Mouse (Mus musculus) small intestine, adult 2 months (tissue): ENCODE measurements around the gene Ppme1. TPM values are rescaled to one million over a fixed set of nuclear protein-coding genes. Genes with fewer than 3 reads are reported as not detected.

ENCODE experiments used
- H3K27ac ChIP-seq: fragments of 200-500 bp; 2 replicates; pipeline ENCODE4 v1.5.1; 2012; ENCODE audit warnings: low read depth, low read length, control low read depth, inconsistent platforms; ENCODE audit not compliant: insufficient read depth
- H3K27me3 ChIP-seq: fragments of 200-500 bp; 2 replicates; pipeline ENCODE4 v1.6.1; 2012; ENCODE audit warnings: mild to moderate bottlenecking, moderate library complexity, low read length, inconsistent platforms; ENCODE audit not compliant: control insufficient read depth, insufficient read depth
- H3K36me3 ChIP-seq: fragments of 200-500 bp; 2 replicates; pipeline ENCODE4 v1.6.1; 2012; ENCODE audit warnings: mild to moderate bottlenecking, low read length, control low read depth, inconsistent platforms; ENCODE audit not compliant: control insufficient read depth, insufficient read depth
- H3K4me1 ChIP-seq: fragments of 200-500 bp; 2 replicates; pipeline ENCODE4 v1.6.1; 2012; ENCODE audit warnings: low read length, inconsistent platforms, mixed read lengths; ENCODE audit not compliant: control insufficient read depth, insufficient read depth, insufficient read length
- H3K4me3 ChIP-seq: fragments of 200-500 bp; 2 replicates; pipeline ENCODE4 v1.5.1; 2012; ENCODE audit warnings: low read depth, mild to moderate bottlenecking, control low read depth, inconsistent platforms, low read length, moderate library complexity
- CTCF ChIP-seq: fragments of 200-500 bp; IDR thresholded peaks from 2 replicates; pipeline ENCODE4 v1.5.1; 2012; ENCODE audit warnings: low read depth, mild to moderate bottlenecking, control low read depth, inconsistent platforms, low read length, moderate library complexity, mixed read lengths; ENCODE audit not compliant: insufficient replicate concordance, insufficient read length; ENCODE audit errors: extremely low read depth
- POLR2A ChIP-seq: fragments of 200-500 bp; IDR thresholded peaks from 2 replicates; pipeline ENCODE4 v1.6.1; 2012; ENCODE audit warnings: low read depth, mild to moderate bottlenecking, control low read depth, inconsistent platforms, low read length, moderate library complexity
- WGBS: fragments of 180-500 bp; shearing (Covaris S2); methylation state at CpG from one replicate; pipeline ENCODE4 v1.1.7; 2018; 5-methylcytosine and 5-hydroxymethylcytosine counted together
- polyA plus RNA-seq: library from polyadenylated mRNA; depleted of rRNA; stranded (reverse); fragments of >200 nt; gene quantifications from 2 replicates; pipeline ENCODE4 v1.2.3, GENCODE M21; 2012

The Ppme1 gene
- polyA plus RNA-seq, 1 experiment: 45.8 TPM

DNA sequence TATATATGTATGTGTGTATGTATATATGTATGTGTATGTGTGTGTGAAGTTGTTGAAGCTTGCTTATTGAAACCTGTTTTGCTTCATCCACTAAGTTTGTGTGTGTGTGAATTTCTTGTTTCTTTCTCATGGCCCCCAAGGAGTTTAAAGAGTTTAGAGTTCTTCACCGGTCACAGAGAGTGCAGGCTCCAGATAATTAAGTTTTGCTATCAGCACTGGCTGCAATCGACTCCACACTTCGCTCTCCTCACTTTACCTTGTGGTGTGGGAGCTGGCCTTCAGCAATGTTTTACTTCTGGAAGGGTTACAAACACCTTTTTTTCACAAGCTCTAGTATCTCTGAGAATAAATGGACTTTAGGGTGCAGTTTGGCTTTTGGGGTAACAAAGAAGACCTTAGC, 40.8 kb downstream of the Ppme1 start:
- TF ChIP-seq POLR2A (no peak), CTCF (no peak)
- WGBS: 83% methylated on average over 3 of the region's 3 CpGs
- peaks cover 50% of the 10 kb centered on the region for H3K36me3 ChIP-seq

DNA sequence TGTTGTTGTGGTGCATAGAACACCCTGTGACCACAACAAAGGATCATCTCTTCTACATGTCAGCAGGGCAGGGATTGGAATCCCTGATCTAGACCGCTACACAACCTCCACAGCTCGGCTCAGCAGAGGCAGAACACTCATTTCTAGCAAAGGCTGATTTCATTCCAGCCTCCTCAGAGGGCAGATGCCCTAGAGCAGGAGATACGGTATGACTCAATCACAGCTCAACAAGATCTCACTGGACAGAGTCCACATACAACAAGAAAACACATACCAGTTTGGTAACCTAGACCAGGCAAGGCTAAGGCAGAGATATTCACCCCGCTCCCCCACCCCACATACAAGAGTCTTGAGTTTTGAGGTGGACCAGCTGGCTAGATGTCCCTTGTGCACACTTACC, 43.5 kb downstream of the Ppme1 start:
- no peaks in the 10 kb centered on the region for H3K27me3 ChIP-seq
- TF ChIP-seq POLR2A (no peak), CTCF (no peak)
- no peaks in the 10 kb centered on the region for H3K4me1 ChIP-seq
- no peak overlapping the region for H3K4me3 ChIP-seq
- WGBS: 89% methylated on average over 4 of the region's 4 CpGs
- no peak overlapping the region for H3K27ac ChIP-seq
- H3K36me3 ChIP-seq: peaks cover 29% of the 10 kb centered on the region

More for the DNA sequence above, 40.8 kb downstream of the Ppme1 start:
- no peaks in the 10 kb centered on the region for H3K27me3 ChIP-seq
- no peak overlapping the region for H3K27ac ChIP-seq
- no peaks in the 10 kb centered on the region for H3K4me1 ChIP-seq
- no peak overlapping the region for H3K4me3 ChIP-seq

GRCm38 (mm10) chr7:100327514-100327913, 44.6 kb downstream of the Ppme1 start:
- H3K4me1 ChIP-seq: no peaks in the 10 kb centered on the region
- H3K27me3 ChIP-seq: no peaks in the 10 kb centered on the region
- H3K36me3 ChIP-seq: peaks cover 25% of the 10 kb centered on the region
- H3K27ac ChIP-seq: no peak overlapping the region
- TF ChIP-seq POLR2A (no peak), CTCF (no peak)
- no peak overlapping the region for H3K4me3 ChIP-seq
- 90% methylated on average over 7 of the region's 7 CpGs for WGBS

GRCm38 (mm10) chr7:100325482-100325881, 46.6 kb downstream of the Ppme1 start:
- no peaks in the 10 kb centered on the region for H3K4me1 ChIP-seq
- TF ChIP-seq CTCF (peak; percentile 60; the same call in 1 of the 2 replicates), POLR2A (no peak)
- H3K27me3 ChIP-seq: peaks cover 3% of the 10 kb centered on the region; the same call in 1 of the 2 replicates
- H3K36me3 ChIP-seq: peaks cover 12% of the 10 kb centered on the region
- no peak overlapping the region for H3K4me3 ChIP-seq
- no peak overlapping the region for H3K27ac ChIP-seq
- WGBS: 71% methylated on average over 6 of the region's 6 CpGs

DNA sequence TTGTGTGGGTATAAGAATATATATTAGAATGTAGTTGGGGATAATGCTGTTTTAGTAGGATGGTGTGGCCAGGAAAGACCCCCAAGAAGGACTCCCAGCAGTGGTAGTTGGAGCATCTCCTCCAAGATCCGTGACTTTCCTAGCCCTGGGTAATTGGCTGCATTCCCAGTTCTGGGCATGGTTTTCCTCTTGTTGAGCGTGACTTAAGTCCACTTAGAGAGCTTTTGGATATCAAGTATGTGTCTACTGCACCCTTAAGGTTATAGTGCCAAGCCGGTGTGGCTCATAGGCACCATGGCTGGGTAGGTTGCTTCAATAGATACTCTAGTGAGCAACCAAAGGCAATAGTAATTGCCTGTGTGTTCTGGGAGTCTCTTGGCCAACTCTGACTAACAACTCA, 48.4 kb downstream of the Ppme1 start:
- Histone ChIP-seq H3K27me3 (peaks cover 3% of the 10 kb centered on the region; the same call in 1 of the 2 replicates), H3K4me3 (no peak overlapping the region), H3K36me3 (peaks cover 6% of the 10 kb centered on the region), H3K4me1 (no peaks in the 10 kb centered on the region), H3K27ac (no peak overlapping the region)
- no peak for TF ChIP-seq CTCF
- 30% methylated on average over 3 of the region's 3 CpGs for WGBS

DNA sequence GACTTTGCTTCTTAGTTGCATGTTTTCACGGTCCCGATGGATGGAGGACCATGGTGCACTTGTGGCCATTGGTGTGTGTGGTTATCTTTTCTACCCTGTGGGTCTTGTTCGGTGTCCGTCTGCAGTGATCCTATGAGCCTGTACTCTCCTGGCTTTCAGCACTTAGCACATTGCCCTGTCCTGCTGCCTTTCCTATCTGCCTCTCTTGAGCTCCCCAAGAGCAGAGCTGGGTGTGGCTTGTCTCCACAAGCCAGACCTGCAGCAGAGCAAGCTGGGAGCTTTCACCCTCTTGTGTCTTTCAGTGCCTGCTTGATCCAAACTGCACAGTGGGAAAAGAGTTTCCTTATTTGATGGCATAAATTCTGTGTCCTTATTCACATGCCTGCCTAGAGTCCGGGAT, 54.6 kb downstream of the Ppme1 start:
- WGBS: 96% methylated on average over 5 of the region's 5 CpGs
- TF ChIP-seq CTCF: no peak
- no peak for TF ChIP-seq POLR2A
- H3K4me1 ChIP-seq: no peaks in the 10 kb centered on the region

DNA sequence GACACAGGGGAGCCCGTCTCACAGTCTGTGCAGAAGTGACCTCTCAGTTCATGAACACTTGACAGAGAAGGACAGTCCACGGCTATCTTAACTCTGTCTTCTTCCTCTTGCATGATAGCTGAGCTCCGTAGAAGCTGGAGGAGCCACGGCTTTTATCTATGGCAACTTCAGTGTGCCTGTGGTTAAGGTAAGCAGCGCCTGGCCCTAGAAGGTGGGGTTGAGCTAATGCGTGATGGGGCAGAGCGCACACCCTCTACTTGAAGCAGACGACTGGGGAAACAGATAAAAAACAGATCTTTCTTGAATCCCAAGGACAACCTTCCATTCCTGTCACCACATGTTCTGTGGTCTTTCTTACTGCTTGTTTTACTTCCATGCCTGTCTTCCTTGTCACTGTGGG, 55.2 kb downstream of the Ppme1 start:
- Histone ChIP-seq H3K27ac (no peak overlapping the region), H3K4me1 (no peaks in the 10 kb centered on the region), H3K4me3 (no peak overlapping the region), H3K36me3 (no peaks in the 10 kb centered on the region), H3K27me3 (peaks cover 3% of the 10 kb centered on the region; the same call in 1 of the 2 replicates)
- no peak for TF ChIP-seq POLR2A
- TF ChIP-seq CTCF: no peak
- 88% methylated on average over 8 of the region's 8 CpGs for WGBS

More for the DNA sequence above, 54.6 kb downstream of the Ppme1 start:
- H3K27ac ChIP-seq: no peak overlapping the region
- H3K36me3 ChIP-seq: no peaks in the 10 kb centered on the region
- peaks cover 3% of the 10 kb centered on the region; the same call in 1 of the 2 replicates for H3K27me3 ChIP-seq
- no peak overlapping the region for H3K4me3 ChIP-seq
